Mouse (Mus musculus): ENCODE measurements at regions not wholly inside any gene's neighbourhood (a gene's known extent, or its start where the extent isn't known, plus 50 kb on each side); places are given as distances from the start of the nearest gene placed in this dataset.

- TF ChIP-seq POLR2A (IDR thresholded peaks at IDR 0.05; ENCODE audit: control insufficient read depth in 1 of 2, insufficient read depth in 1 of 2, low read depth in 1 of 2, low read length in 2 of 2, poor library complexity in 1 of 2) (no peak), ZMIZ1 (IDR thresholded peaks at IDR 0.05; ENCODE audit: low read depth, low read length) (no peak), UBTF (IDR thresholded peaks at IDR 0.05; ENCODE audit: borderline replicate concordance, insufficient read depth, low read depth, low read length) (no peak), CTCF (IDR thresholded peaks at IDR 0.05 in 2 of 3, conservative IDR thresholded peaks at IDR 0.05 in 1 of 3; ENCODE audit: control insufficient read depth in 1 of 3, insufficient read depth in 1 of 3, low read depth in 2 of 3, low read length in 3 of 3, poor library complexity in 1 of 3, severe bottlenecking in 1 of 3) (no peak), EP300 (IDR thresholded peaks at IDR 0.05; ENCODE audit: low read depth in 1 of 2, low read length in 2 of 2) (no peak), MAX (IDR thresholded peaks at IDR 0.05; ENCODE audit: low read length) (no peak), JUND (IDR thresholded peaks at IDR 0.05; ENCODE audit: low read depth, low read length) (no peak), MXI1 (IDR thresholded peaks at IDR 0.05; ENCODE audit: low read depth, low read length) (no peak), USF1 (IDR thresholded peaks at IDR 0.05; ENCODE audit: low read depth, low read length) (no peak), KAT2A (conservative IDR thresholded peaks at IDR 0.05; ENCODE audit: low read depth, low read length) (no peak), HCFC1 (IDR thresholded peaks at IDR 0.05; ENCODE audit: low read depth, low read length) (no peak), POLR2AphosphoS2 (IDR thresholded peaks at IDR 0.05; ENCODE audit: low read length) (no peak), MEF2A (IDR thresholded peaks at IDR 0.05; ENCODE audit: extremely low read depth, insufficient replicate concordance, low read depth, low read length, poor library complexity, severe bottlenecking) (no peak), CHD2 (IDR thresholded peaks at IDR 0.05; ENCODE audit: low read length) (no peak)
These were observed 96.2 kb upstream of the Try4 start for GRCm38 (mm10) chr6:41205864-41206263.
